ENCODE assay signal across 8 mouse cellular contexts in genomic region chr17:83545259-83545658, GRCm38 (mm10). TPM values are rescaled to one million over a fixed set of nuclear protein-coding genes. Genes with fewer than 3 reads are reported as not detected.
A peak's percentile ranks its signal among the peaks of the same experiment; 100 is the strongest.
DNase-seq lines count a peak whose midpoint lies in the region; ATAC-seq and TF ChIP-seq lines count a peak whose summit lies in the region.

No protein-coding gene starts in this region.

- 74% methylated on average over 6 of the region's 6 CpGs for WGBS in heart, embryonic 10.5 days
- WGBS in hindbrain, embryonic 10.5 days, result 80% methylated on average over 6 of the region's 6 CpGs
- 57% methylated on average over 6 of the region's 6 CpGs for WGBS in liver, embryonic 14.5 days (ENCODE audit: insufficient replicate concordance)

- no peak overlapping the region for H3K9ac ChIP-seq in liver, embryonic 14.5 days (replicated peaks)

- no peak for ATAC-seq in liver, embryonic 14.5 days (ENCODE audit: insufficient read depth)

- H3K4me1 ChIP-seq in heart, embryonic 10.5 days, result 0 out of 2 replicates have a peak, but pooled peaks cover 9% of the 10 kb centered on the region
- peaks cover 27% of the 10 kb centered on the region for H3K4me1 ChIP-seq in hindbrain, embryonic 10.5 days (replicated peaks)
- peaks cover 0 to 2% of the 10 kb centered on the region in 2 experiments; a peak in 2 of 4 replicates for H3K4me1 ChIP-seq in liver, embryonic 14.5 days (replicated peaks; ENCODE audit: control insufficient read depth in 2 of 2, insufficient read depth in 2 of 2, low read length in 1 of 2)

- intact Hi-C loops in heart, postnatal 14 days (cut with DNase I), result no loop called here

- H3K27ac ChIP-seq in heart, embryonic 10.5 days, result no peak overlapping the region
- no peak overlapping the region for H3K27ac ChIP-seq in hindbrain, embryonic 10.5 days
- H3K27ac ChIP-seq in liver, embryonic 14.5 days, result no peak overlapping the region

- TF ChIP-seq EP300 in liver, embryonic 14.5 days (IDR thresholded peaks at IDR 0.05; ENCODE audit: low read depth), result no peak

- peaks cover 52% of the 10 kb centered on the region for H3K27me3 ChIP-seq in heart, embryonic 10.5 days (ENCODE audit: insufficient read depth, poor library complexity, severe bottlenecking)
- peaks cover 61% of the 10 kb centered on the region for H3K27me3 ChIP-seq in hindbrain, embryonic 10.5 days (ENCODE audit: insufficient read depth, poor library complexity, severe bottlenecking)
- peaks cover 35% of the 10 kb centered on the region for H3K27me3 ChIP-seq in liver, embryonic 14.5 days (ENCODE audit: control insufficient read depth, insufficient read depth, low read length)

- peak overlapping the region; percentile 61 for H3K4me2 ChIP-seq in liver, embryonic 14.5 days (ENCODE audit: low read depth)

- DNase-seq in heart, embryonic 10.5 days (ENCODE audit: low spot score), result no peak
- DNase-seq in heart, postnatal 14 days, result no peak
- peak; percentile 63 for DNase-seq in MN1 (ENCODE audit: low spot score)
- no peak for DNase-seq in hindbrain, embryonic 10.5 days (ENCODE audit: low spot score)
- no peak for DNase-seq in liver, embryonic 14.5 days (ENCODE audit: low read depth in 3 of 3, low spot score in 3 of 3)
- no peak for DNase-seq in natural killer cell, adult 2 months (ENCODE audit: low spot score in 2 of 2)
- DNase-seq in adrenal gland, adult 18-20 months (ENCODE audit: low spot score in 2 of 2), result no peak
- no peak for DNase-seq in cerebellum, postnatal 25 days

- no peaks in the 10 kb centered on the region for H3K36me3 ChIP-seq in heart, embryonic 10.5 days
- H3K36me3 ChIP-seq in hindbrain, embryonic 10.5 days, result no peaks in the 10 kb centered on the region
- H3K36me3 ChIP-seq in liver, embryonic 14.5 days (replicated peaks; ENCODE audit: control insufficient read depth, insufficient read depth, low read depth), result no peaks in the 10 kb centered on the region

- H3K4me3 ChIP-seq in heart, embryonic 10.5 days, result peak overlapping the region; percentile 61
- H3K4me3 ChIP-seq in hindbrain, embryonic 10.5 days, result peak overlapping the region; percentile 48
- H3K4me3 ChIP-seq in liver, embryonic 14.5 days (ENCODE audit: insufficient read depth in 1 of 2, low read depth in 2 of 2, low read length in 2 of 2), result peak overlapping the region in 1 of 2 experiments; percentile 41; a peak in 1 of 4 replicates

- H3K9me3 ChIP-seq in heart, embryonic 10.5 days, result no peaks in the 10 kb centered on the region
- H3K9me3 ChIP-seq in hindbrain, embryonic 10.5 days, result no peaks in the 10 kb centered on the region
- no peaks in the 10 kb centered on the region for H3K9me3 ChIP-seq in liver, embryonic 14.5 days (ENCODE audit: control insufficient read depth, low read length)

- no peak for TF ChIP-seq CTCF in liver, embryonic 14.5 days (IDR thresholded peaks at IDR 0.05; ENCODE audit: low read depth)

RNA-seq across cellular contexts. Expression of gene Cox7a2l, which starts 28.1 kb away (rescaled TPM):
- 173 and 177 TPM in 2 replicates for polyA plus RNA-seq in heart, embryonic 10.5 days (2016; fragmentation: Nextera tagmentation; extraction: Ambion mirVana)
- 100 to 1,000 TPM; 297 to 319 TPM for total RNA-seq in heart, postnatal 14 days (2021)
- polyA plus RNA-seq in hindbrain, embryonic 10.5 days (2016; fragmentation: Nextera tagmentation; extraction: Ambion mirVana), result 137 and 146 TPM in 2 replicates
- polyA plus RNA-seq in liver, embryonic 14.5 days (2012; rRNA removed), result 73.3 and 77.5 TPM in 2 replicates
- 78.5 and 82.2 TPM in 2 replicates for polyA plus RNA-seq in liver, embryonic 14.5 days (2014; fragmentation: Nextera tagmentation; extraction: Ambion mirVana)
- 100 to 1,000 TPM; 186 to 198 TPM for total RNA-seq in adrenal gland, adult 18-20 months (2021)
